Mouse (Mus musculus) hindbrain, embryonic 13.5 days (tissue): ENCODE measurements around the gene Wdr19. TPM values are rescaled to one million over a fixed set of nuclear protein-coding genes. Genes with fewer than 3 reads are reported as not detected.

Source experiments
- ATAC-seq: fragments of 200-750 bp; cut with Nextera tagmentation; 2 replicates; pipeline ENCODE4 v1.8.0; 2017; ENCODE audit warnings: moderate TSS enrichment; ENCODE audit not compliant: low FRiP score
- H3K27ac ChIP-seq: fragments of 300-500 bp; sonication (generic); 2 replicates; pipeline ENCODE4 v1.5.1; 2015; ENCODE audit warnings: inconsistent platforms, mild to moderate bottlenecking, moderate library complexity
- H3K27me3 ChIP-seq: fragments of 300-500 bp; sonication (generic); 2 replicates; pipeline ENCODE4 v1.6.1; 2015; ENCODE audit warnings: mild to moderate bottlenecking, inconsistent platforms
- H3K36me3 ChIP-seq: fragments of 300-500 bp; sonication (generic); 2 replicates; pipeline ENCODE4 v1.6.1; 2015; ENCODE audit warnings: mild to moderate bottlenecking, inconsistent platforms
- H3K4me1 ChIP-seq: fragments of 300-500 bp; sonication (generic); replicated peaks from 2 replicates; pipeline ENCODE4 v1.6.1; 2015; ENCODE audit warnings: inconsistent platforms
- H3K4me2 ChIP-seq: fragments of 300-500 bp; sonication (generic); 2 replicates; pipeline ENCODE4 v1.6.1; 2015; ENCODE audit warnings: inconsistent platforms, mild to moderate bottlenecking, moderate library complexity
- H3K4me3 ChIP-seq: fragments of 300-500 bp; sonication (generic); 2 replicates; pipeline ENCODE4 v1.5.1; 2015; ENCODE audit warnings: mild to moderate bottlenecking, inconsistent platforms
- H3K9ac ChIP-seq: fragments of 300-500 bp; sonication (generic); 2 replicates; pipeline ENCODE4 v1.6.1; 2015; ENCODE audit warnings: mild to moderate bottlenecking, inconsistent platforms
- H3K9me3 ChIP-seq: fragments of 300-500 bp; sonication (generic); 2 replicates; pipeline ENCODE4 v1.6.1; 2016; ENCODE audit warnings: inconsistent platforms
- WGBS: fragments of 180-500 bp; shearing (Covaris S2); methylation state at CpG from one replicate; pipeline ENCODE4 v1.1.7; 2015; 5-methylcytosine and 5-hydroxymethylcytosine counted together
- polyA plus RNA-seq: library from polyadenylated mRNA; unstranded; fragments of >200 nt; fragmentation: Nextera tagmentation; extraction: Ambion mirVana; gene quantifications from 2 replicates; pipeline ENCODE4 v1.2.1, GENCODE M21; 2015

Wdr19 gene
- polyA plus RNA-seq, 1 experiment from 2014 or later, result 12.2 TPM

DNA sequence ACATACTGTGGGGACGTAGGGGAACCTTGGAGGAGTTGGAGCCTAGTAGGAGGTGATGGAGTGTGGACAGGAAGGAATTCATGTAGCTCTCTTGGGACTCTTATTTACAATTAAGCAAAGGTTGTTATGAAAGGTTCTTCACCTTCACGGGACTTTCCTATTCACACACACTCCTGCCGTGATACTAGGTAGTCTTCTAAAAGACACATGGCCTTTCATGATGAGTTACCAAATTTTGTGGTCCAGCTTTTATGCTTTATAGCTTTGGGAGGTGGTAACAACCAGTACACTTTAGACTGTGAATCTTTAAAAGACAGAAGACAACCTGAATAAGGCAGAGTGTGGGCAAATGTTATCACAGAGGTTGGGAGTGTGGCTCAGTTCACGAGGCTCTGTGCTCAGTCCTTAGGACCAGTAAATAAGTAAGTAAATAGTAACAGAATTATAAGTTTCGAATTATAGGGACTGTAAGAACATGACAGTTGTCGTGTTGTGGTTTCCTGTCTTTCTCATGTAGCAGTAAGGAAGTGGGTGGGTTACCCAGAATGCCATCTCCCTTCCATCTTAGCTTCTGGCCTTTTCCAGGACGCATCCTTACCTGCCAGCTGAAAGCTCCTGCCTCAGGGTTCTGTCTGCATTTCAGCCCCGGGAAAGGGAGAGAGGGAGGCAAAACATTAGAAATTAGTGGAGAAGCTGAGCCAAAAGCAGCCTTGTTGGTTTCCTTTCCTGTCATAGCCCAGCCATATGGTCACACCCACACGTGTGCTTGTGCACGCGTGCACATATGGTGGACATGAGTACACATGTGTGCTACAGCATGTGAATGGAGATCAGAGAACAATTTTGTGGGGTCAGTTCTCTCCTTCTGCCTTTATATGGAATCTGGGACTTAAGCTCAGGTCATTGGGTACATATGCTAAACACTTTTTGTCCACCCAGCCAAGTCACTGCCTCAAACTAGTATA lies 18.1 kb downstream of the Wdr19 start:
- Histone ChIP-seq H3K9ac (no peak overlapping the region), H3K36me3 (peaks cover 27% of the 10 kb centered on the region), H3K27ac (no peak overlapping the region), H3K4me3 (no peak overlapping the region), H3K4me2 (no peak overlapping the region), H3K4me1 (no peaks in the 10 kb centered on the region), H3K9me3 (no peaks in the 10 kb centered on the region), H3K27me3 (no peaks in the 10 kb centered on the region)
- 92% methylated on average over 11 of the region's 11 CpGs for WGBS
- ATAC-seq, result no peak

DNA sequence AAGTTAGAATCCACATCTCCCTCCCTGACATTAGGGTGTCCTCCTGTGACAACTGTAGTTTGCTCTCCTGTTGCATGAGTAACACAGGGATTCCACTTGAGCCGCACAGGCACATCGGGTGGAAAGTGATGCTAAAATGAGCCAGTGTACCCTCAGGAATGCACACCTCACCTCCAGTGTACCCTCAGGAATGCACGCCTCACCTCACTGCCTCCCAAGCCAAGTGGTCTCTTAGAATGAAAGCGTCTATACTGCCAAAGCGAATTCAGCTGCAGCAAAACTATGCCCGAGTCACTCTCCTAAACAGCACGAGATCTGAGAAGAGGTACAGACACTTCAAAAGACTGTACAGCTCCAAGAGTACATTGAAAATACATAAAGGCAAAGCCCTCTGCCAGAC lies 21.5 kb downstream of the Wdr19 start:
- Histone ChIP-seq H3K27ac (no peak overlapping the region), H3K4me1 (no peaks in the 10 kb centered on the region), H3K9ac (no peak overlapping the region), H3K27me3 (no peaks in the 10 kb centered on the region), H3K36me3 (peaks cover 53% of the 10 kb centered on the region), H3K4me2 (no peak overlapping the region), H3K4me3 (no peak overlapping the region), H3K9me3 (no peaks in the 10 kb centered on the region)
- ATAC-seq, result no peak
- 90% methylated on average over 7 of the region's 7 CpGs for WGBS

DNA sequence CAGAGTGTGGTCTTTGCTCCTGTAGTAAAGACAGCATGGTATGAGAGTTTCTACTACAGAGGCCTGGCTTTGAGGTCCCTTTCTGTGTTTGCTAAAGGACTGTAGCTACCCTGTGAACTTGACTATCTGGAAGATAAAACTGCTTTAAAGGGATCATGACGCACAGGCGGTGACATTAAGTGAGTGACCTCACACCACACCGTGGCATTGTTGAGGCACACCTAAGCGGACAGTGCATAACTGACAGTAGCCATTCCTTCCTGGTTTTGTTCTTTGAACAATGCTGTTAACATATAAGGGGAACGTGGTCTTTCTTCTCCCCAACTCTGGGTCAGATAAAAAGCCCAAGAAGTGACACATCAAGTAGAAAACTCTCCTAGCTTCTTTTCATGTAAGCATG lies 24.6 kb downstream of the Wdr19 start:
- H3K36me3 ChIP-seq, result peaks cover 69% of the 10 kb centered on the region
- no peak overlapping the region for H3K9ac ChIP-seq
- no peak overlapping the region for H3K27ac ChIP-seq
- no peaks in the 10 kb centered on the region for H3K4me1 ChIP-seq
- 90% methylated on average over 5 of the region's 5 CpGs for WGBS
- no peak for ATAC-seq
- H3K27me3 ChIP-seq, result no peaks in the 10 kb centered on the region
- no peak overlapping the region for H3K4me3 ChIP-seq
- no peaks in the 10 kb centered on the region for H3K9me3 ChIP-seq
- no peak overlapping the region for H3K4me2 ChIP-seq

DNA sequence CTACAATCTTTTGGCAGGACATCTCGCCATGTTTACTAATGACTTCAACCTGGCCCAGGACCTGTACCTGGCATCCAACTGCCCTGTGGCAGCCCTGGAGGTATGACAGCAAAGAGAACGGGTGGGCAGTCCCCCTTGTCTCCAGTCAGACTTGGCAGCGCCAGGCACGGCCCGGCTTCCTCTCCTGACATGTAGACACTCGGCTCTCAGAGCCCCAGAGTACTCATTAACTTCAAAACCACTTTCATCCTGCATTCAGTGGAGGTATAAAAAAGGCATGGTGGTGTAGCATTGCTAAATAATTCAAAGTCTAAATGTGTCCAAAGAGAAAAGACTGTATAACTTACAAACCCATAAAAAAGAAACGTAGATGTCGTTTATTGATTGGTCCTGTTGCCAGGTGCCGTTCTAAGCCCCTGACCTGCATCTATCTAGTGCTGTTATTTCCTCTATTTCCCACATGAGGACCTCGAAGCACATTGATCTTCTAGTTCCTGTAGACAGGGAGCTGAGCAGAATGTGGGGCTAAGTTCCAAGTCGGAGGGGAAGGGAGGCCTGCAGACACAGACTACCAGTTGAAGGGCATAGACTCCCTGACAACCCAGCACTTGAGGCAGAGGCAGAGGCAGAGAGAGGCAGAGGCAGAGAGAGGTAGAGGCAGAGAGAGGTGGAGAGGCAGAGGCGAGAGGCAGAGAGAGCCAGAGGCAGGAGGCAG lies 31.9 kb downstream of the Wdr19 start:
- no peak for ATAC-seq
- Histone ChIP-seq H3K9ac (no peak overlapping the region), H3K36me3 (peaks cover 63% of the 10 kb centered on the region)

DNA sequence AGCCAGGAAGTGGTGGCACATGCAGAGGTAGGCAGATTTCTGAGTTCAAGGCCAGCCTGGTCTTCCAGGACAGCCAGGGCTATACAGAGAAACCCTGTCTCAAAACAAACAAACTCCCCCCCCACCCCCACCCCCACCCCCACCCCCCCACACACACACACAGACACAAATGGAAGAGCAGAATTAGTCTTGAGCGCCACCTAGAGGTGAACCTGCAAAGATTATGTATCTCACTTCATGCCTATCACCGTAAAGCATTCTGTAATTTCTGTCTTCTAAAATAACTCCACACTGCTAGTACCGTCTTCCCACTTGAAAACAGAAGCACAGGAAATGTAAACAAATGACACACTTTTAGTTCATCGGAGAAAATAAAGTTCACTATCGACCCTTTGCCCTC lies 43.2 kb downstream of the Wdr19 start:
- no peak overlapping the region for H3K9ac ChIP-seq
- H3K27ac ChIP-seq, result no peak overlapping the region
- ATAC-seq, result 0 out of 2 replicates have a peak, but pooled peaks have one; percentile 39
- no peaks in the 10 kb centered on the region for H3K27me3 ChIP-seq
- H3K4me2 ChIP-seq, result no peak overlapping the region
- no peaks in the 10 kb centered on the region for H3K4me1 ChIP-seq
- H3K9me3 ChIP-seq, result no peaks in the 10 kb centered on the region
- no peak overlapping the region for H3K4me3 ChIP-seq
- WGBS, result 60% methylated on average over 5 of the region's 5 CpGs
- H3K36me3 ChIP-seq, result peaks cover 29% of the 10 kb centered on the region

More for the DNA sequence above, 31.9 kb downstream of the Wdr19 start:
- no peaks in the 10 kb centered on the region for H3K27me3 ChIP-seq
- H3K27ac ChIP-seq, result no peak overlapping the region
- no peaks in the 10 kb centered on the region for H3K9me3 ChIP-seq
- H3K4me2 ChIP-seq, result no peak overlapping the region
- 85% methylated on average over 12 of the region's 12 CpGs for WGBS
- no peaks in the 10 kb centered on the region for H3K4me1 ChIP-seq
- H3K4me3 ChIP-seq, result no peak overlapping the region

DNA sequence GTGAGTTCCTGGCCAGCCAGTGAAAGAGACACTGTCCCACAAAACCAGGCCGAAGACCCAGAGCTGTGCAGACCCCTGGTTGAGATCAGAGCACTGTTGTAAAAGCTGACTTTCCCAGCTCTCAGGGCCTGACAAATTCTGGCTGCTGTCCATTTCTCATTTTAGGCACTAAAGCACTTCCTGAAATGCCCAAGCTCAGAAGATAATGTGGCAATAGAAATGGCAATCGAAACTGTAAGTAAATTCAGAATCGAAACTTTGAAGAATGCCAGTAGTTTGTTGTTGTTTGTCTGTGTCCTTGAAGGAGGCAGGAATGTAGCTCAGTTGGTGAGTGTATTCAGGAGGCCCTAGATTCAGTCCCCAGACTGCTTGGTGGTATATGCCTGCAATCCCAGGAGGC lies 47.8 kb downstream of the Wdr19 start:
- WGBS, result 94% methylated on average over 3 of the region's 3 CpGs
- no peaks in the 10 kb centered on the region for H3K27me3 ChIP-seq

DNA sequence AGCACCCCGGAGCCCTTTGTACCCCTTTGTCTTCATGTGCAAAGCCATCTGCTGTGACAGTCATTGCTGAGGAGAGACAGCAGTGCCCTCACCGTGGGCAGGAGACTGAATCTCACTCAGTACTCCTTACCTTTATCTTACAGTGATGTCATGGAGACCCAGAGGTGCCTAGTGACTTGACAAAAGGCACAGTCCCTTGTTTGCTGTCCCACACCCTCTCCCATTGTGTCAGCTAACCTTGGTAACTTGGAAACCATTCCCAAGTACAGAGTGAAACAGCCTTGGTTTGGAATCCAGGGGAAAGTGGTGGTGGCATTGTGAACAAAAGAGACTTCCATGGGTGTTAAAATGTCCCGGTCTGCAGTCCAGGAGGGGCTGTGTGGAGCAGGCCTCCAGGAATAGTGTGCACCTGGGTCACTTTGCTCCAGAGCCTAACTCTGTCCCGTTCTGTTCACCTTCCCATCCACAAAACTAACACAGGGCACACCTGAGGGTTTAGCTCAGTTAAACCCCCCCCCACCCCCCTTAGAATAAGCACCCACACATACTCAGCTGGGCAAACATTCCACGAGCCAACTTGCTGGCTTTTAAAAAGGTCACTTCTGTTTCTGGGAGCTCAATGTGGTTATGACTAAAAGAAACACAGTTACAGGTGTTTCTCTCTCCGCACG lies 50.8 kb downstream of the Wdr19 start:
- no peak overlapping the region for H3K4me2 ChIP-seq
- no peaks in the 10 kb centered on the region for H3K9me3 ChIP-seq
- no peak overlapping the region for H3K4me3 ChIP-seq
- no peak overlapping the region for H3K27ac ChIP-seq
- no peak for ATAC-seq
- peaks cover 54% of the 10 kb centered on the region for H3K36me3 ChIP-seq
- no peak overlapping the region for H3K9ac ChIP-seq
- no peaks in the 10 kb centered on the region for H3K4me1 ChIP-seq
- WGBS, result 59% methylated on average over 7 of the region's 7 CpGs
- no peaks in the 10 kb centered on the region for H3K27me3 ChIP-seq

More for the DNA sequence above, 47.8 kb downstream of the Wdr19 start:
- no peak overlapping the region for H3K4me2 ChIP-seq
- no peak overlapping the region for H3K27ac ChIP-seq
- H3K36me3 ChIP-seq, result peaks cover 49% of the 10 kb centered on the region
- no peak overlapping the region for H3K4me3 ChIP-seq
- H3K4me1 ChIP-seq, result no peaks in the 10 kb centered on the region
- H3K9ac ChIP-seq, result no peak overlapping the region
- no peak for ATAC-seq
- no peaks in the 10 kb centered on the region for H3K9me3 ChIP-seq

DNA sequence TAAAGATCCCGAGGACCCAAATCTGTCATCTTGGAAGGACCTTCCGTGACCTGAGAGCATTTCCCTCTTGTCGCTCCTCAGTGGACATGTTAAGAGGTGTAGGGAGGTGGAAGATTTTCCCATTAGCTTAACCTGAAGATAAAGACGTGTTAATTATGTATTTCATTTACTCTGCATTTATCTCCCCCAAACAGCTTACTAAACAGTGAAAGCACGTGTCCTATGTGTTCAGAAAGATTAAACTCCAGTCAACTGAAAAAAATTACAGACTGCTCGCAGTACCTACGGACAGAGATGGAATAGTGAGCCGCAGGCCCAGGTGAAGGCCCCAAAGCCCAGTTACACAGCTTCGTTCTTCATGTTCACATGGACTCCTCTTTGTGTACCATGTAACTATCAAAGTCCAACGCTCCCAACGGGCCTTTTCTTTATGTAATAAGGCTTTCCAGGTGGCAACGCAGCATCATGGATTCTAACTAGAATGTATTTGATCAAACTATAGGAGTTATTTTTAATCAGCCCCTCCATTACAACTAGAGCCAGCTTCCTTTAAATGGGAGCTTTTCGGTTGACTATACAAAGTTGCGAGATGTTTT lies 58.5 kb downstream of the Wdr19 start:
- Histone ChIP-seq H3K36me3 (peaks cover 71% of the 10 kb centered on the region), H3K27ac (no peak overlapping the region), H3K4me1 (no peaks in the 10 kb centered on the region), H3K27me3 (no peaks in the 10 kb centered on the region), H3K9me3 (no peaks in the 10 kb centered on the region), H3K4me2 (no peak overlapping the region), H3K4me3 (no peak overlapping the region), H3K9ac (no peak overlapping the region)
- 91% methylated on average over 14 of the region's 14 CpGs for WGBS
- no peak for ATAC-seq

DNA sequence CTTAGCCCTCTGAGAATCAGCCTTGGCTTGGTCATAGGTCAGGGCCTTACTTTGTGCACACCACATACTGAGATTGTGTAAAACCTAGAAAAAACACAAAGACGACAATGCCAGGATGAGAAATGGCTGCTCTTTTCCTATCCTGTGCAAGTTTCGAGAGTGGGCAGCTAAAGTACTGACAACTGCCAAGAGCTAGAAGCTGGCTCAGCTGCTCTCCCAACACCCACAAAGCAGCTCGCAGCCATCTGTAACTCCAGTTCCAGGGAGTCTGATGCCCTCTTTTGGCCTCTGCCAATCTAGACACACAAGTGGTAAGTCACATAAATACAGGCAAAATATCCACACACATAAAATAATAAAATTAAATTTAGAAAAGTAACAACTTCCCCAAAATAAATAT lies 74.5 kb downstream of the Wdr19 start:
- Histone ChIP-seq H3K27ac (no peak overlapping the region), H3K9me3 (no peaks in the 10 kb centered on the region), H3K4me3 (no peak overlapping the region), H3K9ac (no peak overlapping the region), H3K27me3 (no peaks in the 10 kb centered on the region), H3K36me3 (peaks cover 54% of the 10 kb centered on the region), H3K4me2 (no peak overlapping the region), H3K4me1 (0 out of 2 replicates have a peak, but pooled peaks cover 2% of the 10 kb centered on the region)
- no peak for ATAC-seq
- 90% methylated on average over 3 of the region's 3 CpGs for WGBS

DNA sequence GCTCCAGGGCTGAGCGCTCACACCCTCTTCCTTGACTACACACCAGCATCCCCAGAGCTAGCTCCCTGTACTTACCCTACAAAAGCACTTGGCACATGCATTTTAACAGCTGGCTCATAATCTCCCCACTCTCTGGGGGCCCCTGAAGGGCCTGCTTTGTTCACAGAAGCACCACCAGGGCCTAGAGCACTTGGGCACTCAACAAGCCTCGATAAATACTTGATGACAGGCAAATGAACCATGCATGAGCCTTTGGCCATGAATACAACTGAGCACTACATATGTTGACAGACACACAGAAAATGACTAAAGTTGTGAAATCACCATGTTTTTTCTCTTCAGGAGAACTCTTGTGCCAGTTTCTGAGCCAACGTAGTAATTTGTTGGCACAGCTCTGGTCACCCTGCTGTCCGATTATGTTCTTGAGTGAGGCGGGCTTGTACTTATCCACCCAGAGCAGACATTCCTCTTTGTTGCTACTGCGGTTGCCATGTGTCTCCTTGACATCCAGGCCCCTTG lies 79.7 kb downstream of the Wdr19 start:
- Histone ChIP-seq H3K9ac (no peak overlapping the region), H3K4me1 (0 out of 2 replicates have a peak, but pooled peaks cover 3% of the 10 kb centered on the region), H3K4me2 (no peak overlapping the region), H3K4me3 (no peak overlapping the region), H3K9me3 (no peaks in the 10 kb centered on the region), H3K36me3 (peaks cover 33% of the 10 kb centered on the region), H3K27me3 (no peaks in the 10 kb centered on the region), H3K27ac (no peak overlapping the region)
- ATAC-seq, result no peak; the same call in 1 of the 2 replicates
- WGBS, result 91% methylated on average over 6 of the region's 6 CpGs

DNA sequence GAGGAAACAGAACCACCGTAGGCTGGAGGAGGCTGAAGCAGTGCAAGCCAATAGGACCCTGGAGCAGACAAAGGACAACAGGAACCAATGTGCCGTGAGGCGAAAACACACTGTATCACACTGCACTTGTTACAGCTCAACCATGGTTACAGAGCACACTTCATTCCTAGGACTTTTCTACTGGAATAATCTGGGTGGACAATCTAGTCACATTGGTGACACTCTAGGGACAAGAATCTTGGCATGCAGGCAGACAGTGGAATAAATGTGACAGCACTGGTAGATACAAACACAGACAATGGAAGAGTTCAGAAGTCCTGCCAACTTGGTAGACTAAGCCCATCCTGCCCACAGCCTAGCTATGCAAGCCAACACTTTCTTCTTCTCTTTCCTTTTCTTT lies 81.7 kb downstream of the Wdr19 start:
- Histone ChIP-seq H3K4me1 (0 out of 2 replicates have a peak, but pooled peaks cover 3% of the 10 kb centered on the region), H3K36me3 (peaks cover 32% of the 10 kb centered on the region), H3K9me3 (no peaks in the 10 kb centered on the region), H3K27ac (no peak overlapping the region), H3K27me3 (no peaks in the 10 kb centered on the region), H3K4me2 (no peak overlapping the region), H3K4me3 (no peak overlapping the region), H3K9ac (no peak overlapping the region)
- no peak for ATAC-seq
- 93% methylated on average over 3 of the region's 3 CpGs for WGBS

DNA sequence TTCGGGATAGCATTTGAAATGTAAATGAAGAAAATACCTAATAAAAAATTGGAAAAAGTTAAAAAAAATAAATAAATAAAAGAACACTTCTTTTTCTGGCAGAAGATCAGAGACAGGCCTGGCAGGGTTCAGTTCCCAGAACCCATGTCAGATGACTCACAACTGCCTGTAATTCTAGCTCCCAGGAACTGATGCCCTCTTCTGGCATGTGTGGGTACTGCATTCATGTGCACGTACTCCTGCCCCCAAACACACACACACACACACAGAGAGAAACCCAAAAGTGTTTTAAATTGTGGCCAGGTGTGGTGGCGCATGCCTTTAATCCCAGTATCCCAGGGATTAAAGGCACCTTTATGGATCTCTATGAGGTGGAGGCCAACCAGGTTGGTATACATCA lies 84.7 kb downstream of the Wdr19 start:
- no peak overlapping the region for H3K4me3 ChIP-seq
- no peak for ATAC-seq
- no peak overlapping the region for H3K27ac ChIP-seq
- H3K4me1 ChIP-seq, result no peaks in the 10 kb centered on the region
- 96% methylated on average over 3 of the region's 3 CpGs for WGBS
- no peaks in the 10 kb centered on the region for H3K9me3 ChIP-seq
- H3K27me3 ChIP-seq, result no peaks in the 10 kb centered on the region
- peaks cover 35% of the 10 kb centered on the region for H3K36me3 ChIP-seq
- no peak overlapping the region for H3K4me2 ChIP-seq
- H3K9ac ChIP-seq, result no peak overlapping the region
